Comparison of ENCODE assay signal across 24 mouse cellular contexts in genomic region chr6:5168158-5168557, GRCm38 (mm10). TPM values are rescaled to one million over a fixed set of nuclear protein-coding genes. Genes with fewer than 3 reads are reported as not detected.
A peak's percentile ranks its signal among the peaks of the same experiment; 100 is the strongest.
DNase-seq lines count a peak whose midpoint lies in the region; ATAC-seq and TF ChIP-seq lines count a peak whose summit lies in the region.
"Had no signal": no experiment of that assay in that cellular context is flagged by ENCODE, and none has a peak within 500 bp of the region (broad histone marks: within the 10 kb centered on the region; RNA-seq: fewer than 3 reads in every experiment).

No protein-coding gene starts in this region.

- H3K27me3 ChIP-seq in forebrain, embryonic 15.5 days: no peaks in the 10 kb centered on the region
- H3K27me3 ChIP-seq: CH12.LX; embryonic facial prominence, embryonic 12.5 days; heart, embryonic 13.5 days; hindbrain, embryonic 13.5 days; Patski had no signal

- no peak overlapping the region for H3K9ac ChIP-seq in forebrain, embryonic 15.5 days (replicated peaks)
- H3K9ac ChIP-seq: embryonic facial prominence, embryonic 12.5 days; heart, embryonic 13.5 days; hindbrain, embryonic 13.5 days had no signal

- no peak for TF ChIP-seq CTCF in layer of hippocampus, adult 2 months (conservative IDR thresholded peaks at IDR 0.05)
- TF ChIP-seq CTCF in brain, embryonic 14.5 days (IDR thresholded peaks at IDR 0.05; ENCODE audit: borderline replicate concordance, extremely low read depth, insufficient read depth, insufficient read length): no peak

- DNase-seq in frontal cortex, adult 2 months (ENCODE audit: extremely low spot score in 1 of 2, low spot score in 1 of 2): no peak
- DNase-seq in layer of hippocampus, adult 2 months (ENCODE audit: low spot score in 2 of 2): no peak
- DNase-seq in layer of hippocampus, postnatal 10 days (ENCODE audit: low spot score in 2 of 2): no peak
- peak; percentile 57 for DNase-seq in brain, embryonic 14.5 days (ENCODE audit: low read depth)
- DNase-seq in left cerebral cortex, postnatal 36 days (ENCODE audit: low spot score in 2 of 2): no peak
- DNase-seq: adrenal gland, postnatal 25 days; cerebellum, adult 11 months; cerebellum, adult 8-10 months; cerebellum, postnatal 25 days; gastrocnemius, postnatal 14 days; heart, postnatal 36 days; kidney, adult 11 months had no signal

- no peaks in the 10 kb centered on the region for H3K9me3 ChIP-seq in forebrain, embryonic 15.5 days
- H3K9me3 ChIP-seq: embryonic facial prominence, embryonic 12.5 days; heart, embryonic 13.5 days; hindbrain, embryonic 13.5 days had no signal

- TF ChIP-seq POLR2A in brain, embryonic 14.5 days (IDR thresholded peaks at IDR 0.05; ENCODE audit: borderline replicate concordance, extremely low read depth, insufficient read depth, insufficient read length, poor library complexity, severe bottlenecking): no peak

- H3K36me3 ChIP-seq in forebrain, embryonic 15.5 days: no peaks in the 10 kb centered on the region
- H3K36me3 ChIP-seq: embryonic facial prominence, embryonic 12.5 days; heart, embryonic 13.5 days; hindbrain, embryonic 13.5 days had no signal

- H3K4me3 ChIP-seq in layer of hippocampus, adult 2 months: no peak overlapping the region
- H3K4me3 ChIP-seq in forebrain, embryonic 15.5 days: no peak overlapping the region
- H3K4me3 ChIP-seq: embryonic facial prominence, embryonic 12.5 days; heart, embryonic 13.5 days; hindbrain, embryonic 13.5 days had no signal

- 38% methylated on average over 9 of the region's 9 CpGs for WGBS in forebrain, embryonic 15.5 days

- peak overlapping the region; percentile 64; the same call in 1 of the 2 replicates for H3K27ac ChIP-seq in layer of hippocampus, adult 2 months
- no peak overlapping the region for H3K27ac ChIP-seq in forebrain, embryonic 15.5 days (replicated peaks)
- H3K27ac ChIP-seq: embryonic facial prominence, embryonic 12.5 days; hindbrain, embryonic 13.5 days; hindbrain, postnatal 0 days had no signal

- no peak overlapping the region for H3K4me2 ChIP-seq in forebrain, embryonic 15.5 days (replicated peaks)
- H3K4me2 ChIP-seq: embryonic facial prominence, embryonic 12.5 days had no signal

- peak; percentile 39; the same call in 1 of the 2 replicates for ATAC-seq in frontal cortex, adult (ENCODE audit: low TSS enrichment)
- ATAC-seq in forebrain, embryonic 15.5 days (replicated peaks): 0 out of 2 replicates have a peak, but pooled peaks have one; percentile 38
- ATAC-seq: activated CD4-positive, CD25-positive, alpha-beta regulatory T cell, adult 4 months; hindbrain, postnatal 0 days; Patski had no signal

- intact Hi-C loops in left cerebral cortex, postnatal 36 days (cut with DNase I): loop anchor here (10.0 kb wide), 1 partner anchor 217 kb away; the partner anchor contains the start of gene Asb4

- peaks cover 17% of the 10 kb centered on the region for H3K4me1 ChIP-seq in forebrain, embryonic 15.5 days
- H3K4me1 ChIP-seq: embryonic facial prominence, embryonic 12.5 days had no signal

RNA-seq across cellular contexts. Expression of gene Pon1, which starts 25.6 kb away (rescaled TPM):
- 0.71 TPM in 1 of 2 replicates, not detected in the other for polyA plus RNA-seq in frontal cortex, adult 2 months (2012; rRNA removed)
- not detected for total RNA-seq in layer of hippocampus, adult 2 months (2021)
- not detected for total RNA-seq in layer of hippocampus, postnatal 10 days (2021)
- polyA plus RNA-seq in brain, embryonic 14.5 days (2012; rRNA removed): 0.06 and 0.18 TPM in 2 replicates
- 0.55 and 1.1 TPM in 2 replicates for polyA plus RNA-seq in forebrain, embryonic 15.5 days (2015; fragmentation: Nextera tagmentation; extraction: Ambion mirVana)
- not detected for total RNA-seq in left cerebral cortex, postnatal 36 days (2021)
- total RNA-seq: CH12.LX; gastrocnemius, postnatal 14 days had no signal
- polyA plus RNA-seq: activated CD4-positive, CD25-positive, alpha-beta regulatory T cell, adult 4 months; cortical plate, adult 2 months; heart, embryonic 13.5 days; heart, postnatal 0 days; intestine, embryonic 14.5 days; Patski had no signal
